Mouse (Mus musculus) stomach, postnatal 0 days (tissue): ENCODE data around the gene Unc13a.

Experiments used
- CTCF ChIP-seq: IDR thresholded peaks from 2 replicates; pipeline ENCODE4 v1.5.1; 2016; ENCODE audit warnings: antibody characterized with exemption, low read depth, mild to moderate bottlenecking, moderate library complexity
- EP300 ChIP-seq: optimal IDR thresholded peaks from 2 replicates; pipeline ENCODE3; 2016; ENCODE audit warnings: antibody characterized with exemption

- TF ChIP-seq CTCF (no peak), EP300 (no peak)
These were observed 74.8 kb downstream of the Unc13a start for GRCm38 (mm10) chr8:71596798-71597197.
